Mouse (Mus musculus) right cerebral cortex, adult 2 months (tissue): Measurements from ENCODE around the gene Hif3a.
"Not testable (repeated sequence)": the region's sequence is repeated elsewhere in the genome, so short reads cannot be mapped to it uniquely, and the experiment has no call there.

Experiments
- DNase-seq, 2 experiments: peaks; one replicate each; pipeline ENCODE4 v3.0.0; 2021 to 2022; ENCODE audit warnings: low spot score in 2 of 2

The Hif3a gene

GRCm38 (mm10) chr7:17062389-17062788, at the start of gene Hif3a:
Hif3a (minus strand) TSS chr7:17062427.
- DNase-seq = peak; percentile 52 to 55

- not testable (repeated sequence) for DNase-seq
Observed at GRCm38 (mm10) chr7:17101631-17102030, 39.4 kb upstream of the Hif3a start.

DNA sequence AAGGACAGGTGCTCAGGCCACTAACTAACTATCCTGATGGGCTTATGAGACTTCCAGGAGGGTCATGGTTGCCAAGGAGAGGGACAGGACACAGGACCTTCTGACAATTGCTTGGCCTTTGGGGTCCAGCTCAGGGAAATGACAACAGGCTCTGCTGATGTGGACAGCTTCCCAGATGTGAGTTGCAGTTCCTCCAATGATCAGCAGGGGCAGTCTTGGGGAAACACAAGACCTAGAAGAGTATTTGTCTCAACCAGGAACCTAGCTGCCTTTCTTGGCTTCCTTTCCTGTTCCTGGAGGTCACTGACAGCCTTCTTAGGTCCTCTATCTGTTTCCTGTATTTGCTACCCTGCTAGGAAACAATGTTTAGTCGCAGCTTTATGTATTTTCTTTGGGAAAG, 29.1 kb upstream of the Hif3a start:
- no peak for DNase-seq

GRCm38 (mm10) chr7:17090058-17090585, 27.9 kb upstream of the Hif3a start:
- no peak for DNase-seq

DNA sequence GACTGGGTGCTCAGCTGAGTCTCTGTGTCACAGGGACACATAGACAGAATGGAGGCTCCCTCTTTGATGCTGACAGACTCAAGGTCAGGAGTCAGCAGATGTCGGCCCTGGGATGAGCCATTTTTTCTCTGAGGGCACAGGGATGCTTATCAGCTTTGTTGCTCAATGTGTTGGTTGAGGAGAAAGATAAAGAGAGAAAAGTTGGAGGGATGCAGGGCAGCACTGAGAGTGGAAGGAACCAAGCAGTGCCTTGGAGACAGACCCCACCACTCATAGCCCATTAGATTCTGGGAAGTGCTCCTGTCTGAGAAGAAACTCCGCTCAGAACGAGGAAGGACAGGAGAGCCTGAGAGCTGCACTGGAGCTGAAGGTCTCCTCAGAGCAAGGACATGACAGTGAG, 25.5 kb upstream of the Hif3a start:
- no peak for DNase-seq

GRCm38 (mm10) chr7:17082766-17083165, 20.5 kb upstream of the Hif3a start:
- no peak for DNase-seq

DNA sequence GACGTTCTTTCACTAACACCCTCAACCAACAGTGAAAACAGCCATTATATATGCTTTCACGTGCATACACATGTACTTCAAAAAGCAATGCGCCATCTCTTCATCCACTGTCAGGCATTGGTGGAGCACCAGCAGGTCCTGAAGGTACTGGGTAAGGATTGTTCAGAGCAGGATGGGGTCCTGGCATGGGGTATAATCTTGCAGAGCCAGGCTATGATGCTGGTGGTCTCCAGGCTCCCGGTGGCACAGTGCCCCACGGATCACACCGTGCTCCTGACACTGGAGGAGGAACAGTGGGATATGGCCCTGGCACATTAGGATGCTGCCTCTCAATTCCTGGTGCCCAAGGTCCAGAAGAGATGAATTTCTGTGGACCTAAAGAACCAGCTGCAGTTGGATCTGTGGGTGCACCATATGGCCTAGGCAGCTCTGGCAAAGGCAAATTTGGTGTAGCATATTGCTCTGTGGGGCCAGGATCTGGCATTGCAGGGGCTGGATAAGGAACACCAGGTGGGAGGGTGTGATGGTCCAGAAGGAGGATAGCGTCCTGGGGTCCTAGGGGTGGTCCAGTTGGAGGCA, 15.9 kb upstream of the Hif3a start:
- no peak for DNase-seq

- DNase-seq = no peak
Observed at GRCm38 (mm10) chr7:17076542-17076941, 14.3 kb upstream of the Hif3a start.

DNA sequence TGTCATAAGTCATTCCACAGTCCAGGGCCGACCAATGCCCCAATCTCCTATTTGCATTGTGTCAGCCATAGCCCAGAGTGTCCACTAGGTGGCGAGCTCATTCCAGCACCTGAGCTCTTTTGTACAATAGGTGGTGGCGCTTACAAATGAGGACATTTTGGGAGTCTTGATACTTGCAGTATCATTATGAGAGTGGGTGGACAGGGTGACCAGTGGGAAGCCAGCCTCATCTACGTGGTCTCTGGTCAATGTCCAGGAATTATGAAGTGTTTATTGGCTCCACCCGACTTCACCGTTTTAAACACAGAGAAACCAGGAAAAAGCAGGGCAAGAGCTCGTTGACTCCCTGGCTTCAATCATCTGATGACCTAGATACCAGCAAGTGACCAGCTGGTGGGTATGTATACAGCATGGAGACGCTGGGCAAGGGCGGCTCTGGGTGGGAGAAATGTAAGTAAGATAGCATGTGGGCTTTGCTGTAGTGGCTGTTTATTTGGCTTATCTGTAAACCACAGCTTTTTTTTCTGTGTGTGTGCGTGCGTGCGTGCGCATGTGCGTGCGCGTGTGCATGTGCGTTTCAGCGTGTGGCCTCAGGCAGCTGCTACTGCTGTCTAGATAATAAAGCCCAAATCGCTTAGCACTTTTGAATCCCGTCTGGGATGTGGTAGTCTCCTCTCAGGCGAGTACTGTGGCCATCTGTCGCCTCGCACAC, 11.8 kb upstream of the Hif3a start, which contains the start of gene Psg16:
Psg16 (plus strand) TSS at position 137 of the 712 bp plus-strand sequence.
- DNase-seq = peak; percentile 74 to 76

DNA sequence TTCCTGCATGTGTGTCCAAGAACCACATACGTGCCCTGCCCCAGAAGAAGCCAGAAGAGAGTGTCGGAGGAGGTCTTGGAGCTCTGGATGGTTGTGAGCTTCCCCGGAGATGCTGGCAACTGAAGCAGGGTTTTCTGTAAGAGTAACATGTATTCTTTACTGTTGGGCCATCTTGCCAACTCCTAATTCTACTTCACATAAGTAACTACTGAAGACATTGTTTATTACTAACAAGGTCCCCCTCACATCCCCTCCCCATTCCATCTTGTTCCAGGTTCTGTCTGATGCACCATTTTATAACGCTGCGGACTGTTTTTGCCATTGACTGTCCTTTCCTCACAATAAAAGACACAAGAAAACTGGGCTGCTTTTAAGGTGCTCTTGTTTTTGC, 11.3 kb upstream of the Hif3a start:
- DNase-seq = no peak

GRCm38 (mm10) chr7:17067651-17068050, 5.4 kb upstream of the Hif3a start:
- not testable (repeated sequence) for DNase-seq

DNA sequence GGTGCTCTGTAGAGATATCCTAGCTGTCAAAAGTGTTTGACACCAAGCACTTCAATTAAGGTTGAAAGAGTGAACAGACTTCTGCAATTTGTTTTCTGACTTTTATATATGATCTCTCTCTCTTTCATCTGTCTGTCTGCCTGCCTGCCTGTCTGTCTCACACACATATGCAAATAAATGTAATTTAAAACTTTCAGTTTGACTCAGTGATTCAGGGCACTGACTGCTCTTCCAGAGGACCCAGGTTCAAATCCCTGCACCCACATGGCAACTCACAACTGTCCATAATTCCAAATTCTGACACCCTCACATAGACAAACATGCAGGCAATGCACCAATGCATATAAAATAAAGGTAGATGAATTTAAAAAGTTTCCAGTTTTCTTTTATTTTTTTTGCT, 4.8 kb upstream of the Hif3a start:
- DNase-seq = no peak

DNA sequence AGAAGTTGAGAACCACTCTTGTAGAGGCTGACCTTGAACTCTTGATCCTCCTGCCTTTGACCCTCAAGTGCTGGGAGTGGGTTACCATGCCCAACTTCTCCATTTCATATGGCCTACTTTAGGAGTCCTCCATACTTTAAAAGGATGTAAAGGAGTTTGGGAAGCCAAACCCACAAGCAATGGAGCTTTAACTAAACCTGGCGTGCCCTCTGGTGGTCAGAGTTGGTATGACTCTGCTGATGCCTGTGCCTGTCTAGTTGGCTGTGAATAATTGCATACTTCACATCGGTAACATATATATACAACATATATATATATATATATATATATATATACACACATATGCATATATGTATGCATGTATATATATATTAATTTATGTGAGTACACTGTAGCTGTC, 4.2 kb upstream of the Hif3a start:
- peak; percentile 96 for DNase-seq

DNA sequence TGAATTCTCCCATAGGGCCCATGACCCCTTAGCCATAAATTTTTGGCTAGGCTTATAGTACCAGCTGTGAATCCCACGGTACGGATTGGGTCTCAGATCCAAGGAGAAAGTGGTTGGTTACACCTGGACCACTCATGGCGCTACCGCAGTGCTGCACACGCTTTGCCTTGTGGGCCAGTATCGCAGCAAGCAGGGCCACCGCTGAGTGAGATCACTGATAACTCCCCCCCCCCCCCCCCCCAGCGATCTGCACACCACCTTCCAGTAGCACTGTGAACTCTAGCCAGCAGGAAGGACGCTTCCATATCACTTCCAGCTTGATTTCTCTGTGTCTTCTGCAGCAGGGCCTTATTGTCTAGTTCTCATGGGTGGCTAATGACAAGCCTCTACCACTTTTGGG, 3.4 kb upstream of the Hif3a start:
- DNase-seq = no peak

DNA sequence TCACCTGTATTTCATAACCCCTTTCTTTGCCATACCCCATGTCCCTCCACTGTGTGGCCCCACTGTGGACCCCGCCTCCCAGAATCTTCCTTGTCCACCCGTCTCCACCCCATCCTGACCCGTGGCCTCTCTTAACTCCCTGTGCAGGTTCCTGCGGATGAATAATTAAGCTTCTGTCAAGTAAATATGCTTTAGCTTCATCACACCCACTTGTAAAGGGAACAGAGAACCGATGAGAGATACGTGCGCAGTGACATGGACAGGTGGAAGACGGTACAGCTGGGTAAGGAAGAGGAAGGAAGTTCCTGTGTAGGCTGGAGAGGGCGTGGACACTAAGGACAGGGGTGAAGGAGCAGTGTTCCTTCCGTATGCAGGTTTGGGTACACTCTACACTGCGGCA, 618 bp upstream of the Hif3a start:
- no peak for DNase-seq

GRCm38 (mm10) chr7:17060782-17061605, 1.2 kb downstream of the Hif3a start:
- DNase-seq = no peak

- DNase-seq = peak; percentile 82 to 84
Observed at GRCm38 (mm10) chr7:17060031-17060781, 2.0 kb downstream of the Hif3a start.

DNA sequence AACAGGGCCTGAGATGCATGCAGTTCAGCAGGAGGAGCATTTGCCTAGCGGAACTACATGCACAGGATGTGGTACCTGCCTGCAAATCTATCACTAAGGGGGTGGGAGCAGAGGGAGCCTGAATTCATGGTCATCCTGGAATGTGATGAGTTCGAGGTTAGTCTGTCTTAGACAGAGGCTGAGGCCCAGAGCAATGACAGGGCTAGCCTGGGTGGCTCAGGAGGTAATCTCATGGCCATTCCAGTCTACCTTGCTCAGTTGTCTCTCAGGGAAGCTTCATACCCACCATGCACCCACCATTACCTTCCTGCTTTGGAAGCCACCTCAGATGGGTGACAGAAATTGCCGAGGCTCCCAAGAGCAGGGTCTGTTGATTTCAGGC, 2.8 kb downstream of the Hif3a start:
- no peak for DNase-seq

GRCm38 (mm10) chr7:17058816-17059462, 3.3 kb downstream of the Hif3a start:
- DNase-seq = no peak

DNA sequence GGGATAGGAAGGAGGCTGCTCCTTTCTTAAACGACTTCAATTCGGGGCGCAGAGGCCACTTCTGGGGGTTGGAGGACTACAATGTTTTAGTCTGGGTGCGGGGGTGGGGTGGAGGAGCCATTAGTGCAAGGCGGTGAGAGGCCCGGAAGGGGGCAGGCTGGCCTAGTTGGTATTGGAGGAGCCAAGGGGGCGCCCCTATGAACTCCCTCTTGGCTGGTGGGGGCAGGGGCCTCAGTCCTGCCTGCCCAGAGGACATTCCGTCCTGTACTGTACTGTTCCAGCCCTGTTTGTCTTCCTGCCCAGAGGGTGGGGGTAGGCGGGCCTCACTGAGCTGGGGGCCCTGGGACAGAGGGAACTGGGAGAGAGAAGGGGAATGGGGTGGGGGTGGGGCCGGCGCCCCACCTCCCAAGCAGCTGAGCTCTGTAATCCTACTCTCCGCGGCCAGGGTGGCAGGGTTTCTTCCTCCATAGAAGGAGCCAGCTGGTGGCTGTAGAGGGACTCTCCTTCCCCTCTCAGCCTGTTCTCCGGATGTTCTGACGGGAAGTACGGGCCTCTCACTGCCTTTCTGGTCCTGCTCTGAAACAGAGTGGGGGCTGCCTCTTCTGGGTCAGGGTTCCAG, 4.0 kb downstream of the Hif3a start:
- DNase-seq = peak; percentile 53 to 64
